Mouse (Mus musculus) spleen, adult 18-20 months (tissue): ENCODE results near the gene Slc25a48.

ENCODE experiments used
- DNase-seq, 2 experiments: peaks; one replicate each; pipeline ENCODE4 v3.0.0; 2022; ENCODE audit warnings: mixed read lengths in 2 of 2

Gene Slc25a48

GRCm38 (mm10) chr13:56438211-56439075 lies at the start of gene Slc25a48:
Slc25a48 (plus strand) TSS chr13:56438355.
- no peak for DNase-seq

GRCm38 (mm10) chr13:56397572-56397971 lies 40.6 kb upstream of the Slc25a48 start:
- DNase-seq: no peak

- no peak for DNase-seq
Measured at GRCm38 (mm10) chr13:56401186-56401585, 37.0 kb upstream of the Slc25a48 start.

GRCm38 (mm10) chr13:56403381-56404086 lies 34.6 kb upstream of the Slc25a48 start:
- DNase-seq: no peak

- DNase-seq: no peak
Measured at GRCm38 (mm10) chr13:56404511-56405140, 33.5 kb upstream of the Slc25a48 start.

- DNase-seq: no peak
Measured at GRCm38 (mm10) chr13:56412286-56412873, 25.8 kb upstream of the Slc25a48 start.

- no peak for DNase-seq
Measured at GRCm38 (mm10) chr13:56418685-56419483, 19.3 kb upstream of the Slc25a48 start.

GRCm38 (mm10) chr13:56419538-56419937 lies 18.6 kb upstream of the Slc25a48 start:
- DNase-seq: no peak

GRCm38 (mm10) chr13:56422072-56422723 lies 16.0 kb upstream of the Slc25a48 start:
- DNase-seq: peak in 1 of 2 experiments; percentile 35

- no peak for DNase-seq
Measured at GRCm38 (mm10) chr13:56425931-56426330, 12.2 kb upstream of the Slc25a48 start.

GRCm38 (mm10) chr13:56426365-56426764 lies 11.8 kb upstream of the Slc25a48 start, which contains the start of gene Gm3045:
Gm3045 (plus strand) TSS chr13:56426594.
- DNase-seq: no peak

- peak in 1 of 2 experiments; percentile 22 for DNase-seq
Measured at GRCm38 (mm10) chr13:56428724-56429500, 9.2 kb upstream of the Slc25a48 start.

GRCm38 (mm10) chr13:56432496-56432895 lies 5.7 kb upstream of the Slc25a48 start:
- no peak for DNase-seq

GRCm38 (mm10) chr13:56433466-56433865 lies 4.7 kb upstream of the Slc25a48 start:
- DNase-seq: peak in 1 of 2 experiments; percentile 21

- DNase-seq: no peak
Measured at GRCm38 (mm10) chr13:56434311-56434751, 3.8 kb upstream of the Slc25a48 start.

- DNase-seq: no peak
Measured at GRCm38 (mm10) chr13:56435615-56436287, 2.4 kb upstream of the Slc25a48 start.

- DNase-seq: no peak
Measured at GRCm38 (mm10) chr13:56443411-56443810, 5.3 kb downstream of the Slc25a48 start.

- DNase-seq: no peak
Measured at GRCm38 (mm10) chr13:56444112-56444511, 6.0 kb downstream of the Slc25a48 start.

GRCm38 (mm10) chr13:56444996-56445395 lies 6.8 kb downstream of the Slc25a48 start:
- DNase-seq: no peak
